Mouse (Mus musculus) fibroblast of lung, adult 2 months (primary cell): ENCODE data around the gene Samd4b.

Experiments used
- DNase-seq: peaks from one replicate; pipeline ENCODE4 v3.0.0-alpha.2; 2011; ENCODE audit warnings: low read depth

Samd4b gene

DNA sequence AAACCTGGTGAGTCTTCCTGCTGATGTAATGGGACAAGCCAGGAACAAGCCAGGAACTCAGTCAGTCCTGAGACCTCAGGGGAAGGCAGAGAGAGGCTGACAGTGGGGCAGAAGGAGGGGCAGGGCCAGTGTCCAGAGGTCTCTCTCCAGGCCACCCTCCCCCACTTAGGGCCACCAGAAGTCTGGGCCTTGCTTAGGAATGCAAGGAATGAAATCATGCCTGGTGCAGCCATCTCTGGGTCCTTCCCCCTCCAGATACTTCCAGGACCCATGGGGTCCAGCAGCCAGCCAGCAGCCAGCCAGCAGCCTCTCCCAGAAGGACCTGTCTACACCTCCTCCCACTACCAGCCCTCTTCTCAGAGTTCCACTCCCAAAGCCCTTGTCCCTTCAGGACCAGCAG, 10.3 kb downstream of the Samd4b start:
- no peak for DNase-seq

DNA sequence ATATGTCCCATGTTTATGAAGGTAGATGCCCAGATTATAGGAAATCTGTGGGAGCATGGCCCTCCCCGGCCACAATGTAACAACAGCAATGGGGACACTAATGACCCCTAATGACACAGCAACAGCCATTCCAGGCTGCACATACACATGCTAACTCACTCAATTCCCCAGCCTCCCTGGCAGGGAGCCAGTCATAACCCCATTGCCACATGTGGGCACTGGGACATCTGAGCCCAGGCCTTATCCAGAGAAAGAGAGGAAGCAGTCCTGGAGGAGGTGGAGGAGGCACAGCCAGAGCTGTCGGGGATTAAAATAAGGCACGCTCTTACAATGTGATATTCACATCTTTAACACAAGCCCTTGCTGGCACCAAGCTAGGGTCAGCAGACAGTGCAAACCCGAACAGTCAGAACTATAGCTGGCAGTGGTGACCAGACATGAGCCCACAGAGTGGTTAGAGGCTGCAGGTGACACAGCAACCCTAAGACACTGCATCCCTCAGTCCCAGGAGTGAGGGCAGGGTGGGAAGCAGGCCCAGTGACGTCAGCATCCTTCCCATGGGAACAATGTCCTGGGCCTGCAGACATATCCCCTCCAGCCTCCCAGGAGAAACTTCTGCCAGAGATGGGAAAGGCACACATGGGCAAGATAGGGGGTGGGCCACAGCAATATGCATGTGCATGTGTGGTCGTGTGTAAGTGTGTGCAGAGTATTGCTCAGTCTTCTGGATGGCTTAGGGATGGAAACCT, 11.1 kb downstream of the Samd4b start:
- no peak for DNase-seq

DNA sequence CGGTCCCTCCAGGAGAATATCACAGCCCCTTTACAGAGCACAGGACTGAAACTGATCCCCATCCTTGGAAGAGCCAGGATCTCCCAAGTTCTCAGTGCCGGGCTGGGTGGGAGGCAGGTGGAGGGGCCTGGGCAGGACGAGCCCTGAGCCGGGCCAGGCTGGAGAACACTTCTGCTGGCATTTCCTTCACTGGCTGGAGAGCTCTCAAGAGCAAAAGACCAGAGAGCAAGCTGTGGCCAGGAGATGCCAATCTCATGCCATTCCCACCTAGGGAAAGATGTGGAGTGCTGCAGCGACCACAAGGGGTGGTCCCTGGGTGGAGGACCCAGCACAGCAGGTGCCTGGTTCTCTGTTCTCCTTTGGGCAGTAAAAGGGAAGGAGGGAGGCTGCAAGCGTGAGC, 12.9 kb downstream of the Samd4b start:
- DNase-seq = no peak

DNA sequence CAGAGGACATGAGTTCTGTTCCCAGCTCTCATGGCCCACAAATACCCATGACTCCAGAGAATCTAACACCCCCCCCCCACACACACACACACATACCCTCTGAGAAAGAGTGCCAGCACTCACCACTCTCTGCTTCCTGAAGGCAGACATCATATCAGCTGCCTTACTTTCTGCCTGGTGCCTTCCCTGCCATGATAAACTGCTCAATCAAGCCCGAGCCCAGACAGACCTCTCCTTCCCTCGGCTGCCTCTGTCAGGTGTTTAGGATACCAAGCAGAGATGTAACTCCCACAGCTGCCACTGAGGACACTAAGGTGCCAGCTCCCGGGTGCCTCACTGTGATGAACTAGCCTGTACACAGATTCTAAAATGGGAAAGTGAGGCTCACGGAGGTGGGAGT, 13.5 kb downstream of the Samd4b start:
- DNase-seq = no peak

DNA sequence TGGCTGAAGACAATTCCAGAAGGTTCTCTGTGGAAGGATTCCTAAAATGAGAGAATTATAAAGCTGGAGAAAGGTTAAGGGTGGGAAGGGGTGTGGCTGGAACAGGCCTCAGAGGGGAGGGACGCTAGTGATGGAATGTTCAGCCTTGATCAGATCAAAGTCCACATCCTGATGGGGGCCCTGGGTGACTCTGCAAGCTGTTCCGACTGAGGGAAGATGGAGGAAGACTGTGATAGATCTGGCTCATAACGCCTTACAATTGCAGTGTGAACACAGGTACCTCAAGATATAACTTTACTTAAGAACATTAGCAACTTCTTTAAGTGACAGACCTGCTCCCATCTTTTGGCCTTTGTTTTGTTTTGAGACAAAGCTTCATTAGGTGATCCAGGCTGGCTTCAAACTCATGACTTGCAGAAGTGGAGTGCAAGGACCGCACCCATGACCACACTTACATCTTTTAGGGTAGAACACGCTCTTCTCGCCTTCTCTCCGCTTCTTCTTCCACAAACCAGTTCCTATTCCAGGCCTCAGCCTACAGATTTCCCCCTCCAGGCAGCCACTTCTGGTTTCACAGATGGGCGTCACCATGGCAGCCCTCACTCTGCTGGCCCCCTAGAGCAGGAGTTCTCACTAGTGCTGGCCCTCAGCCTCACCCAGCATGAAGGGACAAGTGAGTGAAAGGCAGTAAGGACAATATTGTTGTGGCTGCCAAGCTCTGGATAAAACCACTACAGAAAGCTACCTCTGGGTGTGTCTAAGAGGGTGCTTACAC, 14.2 kb downstream of the Samd4b start:
- DNase-seq = no peak

DNA sequence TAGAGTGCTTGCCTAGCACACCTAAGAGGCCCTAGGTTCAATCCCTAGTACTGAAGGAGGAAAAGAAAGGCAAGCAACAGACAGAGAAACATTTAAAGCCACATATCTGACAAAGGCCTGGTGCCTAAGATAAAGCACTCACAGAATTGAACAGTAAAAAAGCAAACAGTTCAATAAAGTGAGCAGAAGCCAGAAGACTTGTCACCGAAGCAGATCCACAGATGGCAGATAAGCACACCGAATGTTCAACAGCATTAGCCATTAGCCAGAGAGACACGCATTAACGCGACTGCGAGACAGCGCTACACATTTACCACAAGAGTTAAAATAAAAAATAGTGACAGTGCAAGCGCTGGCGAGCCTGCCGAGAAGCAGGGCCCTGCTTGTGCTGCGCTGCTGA, 15.1 kb downstream of the Samd4b start:
- no peak for DNase-seq

DNA sequence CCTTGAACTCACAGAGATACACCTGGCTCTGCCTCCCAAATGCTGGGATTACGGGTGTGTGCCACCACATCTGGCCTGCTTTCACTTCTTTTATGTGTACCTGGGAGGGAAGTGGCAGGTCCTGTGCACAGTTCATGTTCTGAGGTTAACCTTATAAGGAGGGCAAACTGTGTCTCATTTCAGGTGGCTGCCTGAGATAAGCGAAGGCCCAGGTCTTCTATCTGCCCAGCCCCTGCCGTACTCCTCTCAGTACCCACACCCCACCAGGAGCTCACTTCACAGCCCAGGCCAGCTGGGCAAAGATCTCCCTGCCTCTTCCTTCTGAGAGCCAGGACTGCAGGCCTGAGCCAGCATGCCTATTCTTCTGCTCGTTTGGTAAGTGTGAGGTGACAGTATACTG, 16.2 kb downstream of the Samd4b start:
- no peak for DNase-seq

DNA sequence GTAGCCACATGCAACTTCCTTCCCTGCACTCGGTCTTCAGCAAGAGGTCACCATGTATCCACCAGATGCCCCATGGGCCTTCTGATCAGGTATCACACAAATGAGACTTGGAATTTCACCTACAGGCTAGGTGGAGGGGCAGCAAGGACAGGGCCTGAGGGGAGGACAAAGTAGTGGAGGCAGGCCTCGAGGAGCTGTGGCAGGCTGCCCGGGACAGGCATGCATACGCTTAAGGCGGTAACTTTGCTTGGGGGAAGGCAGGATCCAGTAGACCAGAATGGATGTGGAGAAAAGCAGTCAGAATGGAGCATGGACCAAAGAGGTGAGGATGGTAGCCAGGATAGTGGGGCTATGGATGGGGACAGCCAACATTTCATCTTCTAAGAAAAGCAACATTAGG, 18.1 kb downstream of the Samd4b start:
- no peak for DNase-seq

DNA sequence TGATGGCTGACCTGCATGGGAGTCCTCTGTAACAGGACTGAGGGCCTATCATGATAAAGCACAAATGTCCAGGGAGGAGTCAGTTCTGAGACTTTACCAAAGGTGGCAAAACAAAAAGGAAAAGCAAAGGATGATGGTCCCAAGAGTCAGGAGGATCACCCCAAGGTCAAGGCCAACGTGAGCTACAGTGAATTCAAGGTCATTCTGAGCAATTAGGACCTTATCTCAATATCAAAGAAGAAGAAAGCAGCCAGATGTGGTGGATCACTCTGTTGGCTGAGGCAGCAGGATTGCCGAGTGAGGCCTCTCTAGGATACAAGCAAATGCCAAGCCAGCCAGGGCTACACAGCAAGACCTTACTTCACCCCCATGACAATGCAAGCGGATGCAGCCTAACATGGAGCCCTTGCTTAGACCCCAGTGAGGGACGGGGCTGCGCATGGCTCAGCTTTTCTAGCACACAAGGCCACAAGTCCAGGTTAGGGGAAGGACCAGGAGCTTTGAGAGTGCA, 19.3 kb downstream of the Samd4b start:
- no peak for DNase-seq

DNA sequence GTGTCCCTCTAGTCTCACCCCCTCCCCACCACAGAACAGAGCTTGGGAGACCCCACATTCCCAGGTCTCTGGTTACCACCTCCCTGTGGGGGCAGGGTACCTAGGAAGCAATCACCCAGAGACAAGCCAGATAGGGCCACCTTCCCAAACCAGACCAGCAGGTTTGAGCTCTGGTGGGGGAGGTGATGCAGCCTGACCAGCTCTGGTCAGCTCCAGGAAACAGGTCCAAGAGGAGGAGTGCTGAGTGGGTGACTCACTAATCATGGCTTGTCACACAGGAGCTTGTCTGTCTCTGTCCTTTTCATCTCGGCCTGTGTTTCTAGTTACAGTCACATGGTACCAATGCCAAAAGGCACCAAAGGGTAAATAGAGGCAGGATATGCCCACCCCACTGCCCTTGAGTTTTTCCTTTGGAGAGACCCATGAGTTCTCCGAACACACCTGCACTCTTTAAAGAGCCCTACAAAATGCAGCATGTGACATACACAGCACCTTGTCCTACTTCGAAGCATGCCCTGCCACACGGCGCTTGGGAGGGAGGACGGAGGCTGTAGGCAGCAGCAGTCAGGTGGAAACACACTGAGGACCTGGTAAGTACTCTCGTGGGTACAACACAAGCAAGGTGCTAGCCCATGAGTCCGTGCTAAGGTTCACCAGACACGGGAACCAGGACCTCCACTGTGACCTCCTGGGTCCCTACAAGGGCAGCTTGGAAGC, 20.0 kb downstream of the Samd4b start:
- no peak for DNase-seq

DNA sequence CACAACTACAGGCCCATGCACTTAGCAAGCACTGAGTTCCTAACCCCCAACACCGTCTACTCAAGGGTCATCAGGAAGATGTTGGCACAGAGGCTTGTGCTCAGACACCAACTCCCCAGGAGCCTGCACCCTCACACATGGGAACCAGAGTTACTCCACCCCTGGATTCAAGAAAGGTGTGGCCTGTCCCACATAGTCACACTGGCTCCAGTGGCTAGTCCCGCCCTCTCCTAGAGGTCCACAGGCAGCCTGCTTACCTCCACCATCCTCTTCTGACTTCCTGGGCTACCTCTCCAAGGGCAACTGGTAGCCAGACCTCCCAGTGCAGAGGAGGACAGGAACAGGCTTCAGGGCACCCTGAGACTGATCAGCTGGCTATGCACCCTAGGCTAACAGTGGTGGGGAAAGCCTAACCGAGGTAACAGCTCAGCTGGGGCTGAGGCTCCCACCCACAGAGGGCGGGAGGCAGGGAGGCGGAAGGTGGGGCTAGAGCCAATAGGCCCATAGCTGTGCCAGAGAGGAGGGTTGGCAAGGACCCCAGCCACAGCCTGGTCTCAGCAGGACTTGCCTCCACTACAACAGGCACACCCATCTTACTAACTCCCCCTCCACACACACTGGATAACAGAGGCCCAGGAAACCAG, 21.6 kb downstream of the Samd4b start:
- peak; percentile 84 for DNase-seq

DNA sequence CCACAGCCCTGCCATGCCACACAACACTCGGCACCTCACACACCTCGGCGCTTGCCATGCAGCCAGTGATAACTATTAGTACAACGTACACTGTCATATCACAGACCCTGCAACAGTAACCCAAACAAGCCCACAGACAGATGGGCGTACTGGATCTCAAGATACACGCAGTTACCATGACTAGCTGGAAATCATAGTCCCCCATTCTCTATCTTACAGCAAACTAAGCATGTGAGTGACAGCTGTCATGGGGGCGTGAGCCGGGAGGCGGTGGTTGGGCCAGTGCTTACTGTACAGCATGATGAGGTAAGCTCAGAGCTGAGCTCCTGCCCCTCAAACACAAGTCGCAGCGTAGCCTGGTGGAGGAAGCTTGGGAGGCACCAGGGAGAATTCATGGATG, 22.3 kb downstream of the Samd4b start:
- DNase-seq = no peak

DNA sequence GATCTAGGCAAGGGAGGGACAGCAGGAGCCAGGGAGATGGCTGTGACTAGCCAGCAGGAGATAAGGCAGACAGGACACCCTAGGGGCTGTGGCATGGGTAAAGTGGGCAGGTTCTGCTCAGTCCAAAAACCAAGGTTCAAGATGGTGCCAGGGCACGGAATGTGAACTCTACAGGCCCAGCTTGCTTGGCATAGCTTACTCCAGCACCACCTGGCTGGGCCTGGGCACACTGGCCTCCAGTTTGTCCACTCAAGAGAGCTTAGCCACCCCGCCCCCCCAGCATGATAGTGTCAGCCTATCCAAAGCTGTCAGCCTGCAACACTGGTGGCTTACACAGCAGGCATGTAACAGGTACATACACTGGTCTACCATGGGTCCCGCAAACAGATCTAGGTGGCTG, 24.7 kb downstream of the Samd4b start:
- no peak for DNase-seq

DNA sequence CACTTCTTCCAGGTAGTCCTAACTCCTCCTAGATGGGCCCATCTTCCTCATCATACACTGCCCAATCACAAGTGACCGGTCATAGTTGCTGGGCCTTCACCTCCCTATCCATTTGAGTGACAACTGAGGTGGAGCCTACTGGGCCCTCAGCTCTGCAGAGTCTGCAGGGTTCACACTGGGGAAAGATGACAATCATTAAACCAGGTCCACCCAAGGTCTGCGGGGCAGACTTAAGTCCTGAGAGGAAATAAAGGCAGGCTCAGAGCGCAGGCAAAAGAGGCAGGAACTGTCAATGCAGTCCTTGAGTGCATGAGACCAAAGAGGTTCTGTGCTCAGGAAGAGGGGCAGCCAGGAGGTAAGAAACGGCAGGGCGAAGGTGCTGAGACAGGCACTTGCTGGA, 25.3 kb downstream of the Samd4b start:
- DNase-seq = no peak

DNA sequence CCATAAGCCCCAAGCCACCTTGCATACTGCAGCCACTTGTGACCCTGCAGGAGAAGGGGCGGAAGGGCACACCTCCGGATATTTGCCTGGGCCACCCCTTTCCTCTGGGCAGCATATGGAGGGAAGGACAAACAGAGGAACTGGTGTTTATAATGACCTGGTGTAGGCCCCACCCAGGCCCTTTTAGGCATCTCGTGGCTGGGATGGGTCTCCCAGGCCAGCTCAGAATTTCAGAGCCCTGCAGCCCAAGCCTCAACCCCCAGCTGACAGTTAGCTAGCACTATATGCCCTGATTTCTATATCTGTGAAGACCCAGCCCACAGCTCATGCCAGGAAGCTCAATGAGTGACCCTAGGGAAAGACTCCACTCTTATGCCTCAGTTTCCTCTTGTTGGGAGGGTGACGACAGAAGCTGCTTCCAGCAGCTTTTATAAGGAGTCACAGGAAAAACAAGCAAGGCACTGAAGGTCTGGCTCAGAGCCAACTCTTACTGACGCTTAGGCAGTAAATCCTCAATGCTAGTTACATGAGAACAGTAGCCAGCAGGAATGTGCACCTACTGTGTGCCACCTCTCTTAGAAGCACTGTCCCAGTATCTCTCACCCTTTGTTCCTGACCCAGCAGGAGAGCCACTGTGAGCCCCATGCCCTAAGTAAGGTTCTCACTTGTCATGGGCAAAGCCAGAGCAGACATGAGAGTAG, 26.8 kb downstream of the Samd4b start:
- DNase-seq = no peak

DNA sequence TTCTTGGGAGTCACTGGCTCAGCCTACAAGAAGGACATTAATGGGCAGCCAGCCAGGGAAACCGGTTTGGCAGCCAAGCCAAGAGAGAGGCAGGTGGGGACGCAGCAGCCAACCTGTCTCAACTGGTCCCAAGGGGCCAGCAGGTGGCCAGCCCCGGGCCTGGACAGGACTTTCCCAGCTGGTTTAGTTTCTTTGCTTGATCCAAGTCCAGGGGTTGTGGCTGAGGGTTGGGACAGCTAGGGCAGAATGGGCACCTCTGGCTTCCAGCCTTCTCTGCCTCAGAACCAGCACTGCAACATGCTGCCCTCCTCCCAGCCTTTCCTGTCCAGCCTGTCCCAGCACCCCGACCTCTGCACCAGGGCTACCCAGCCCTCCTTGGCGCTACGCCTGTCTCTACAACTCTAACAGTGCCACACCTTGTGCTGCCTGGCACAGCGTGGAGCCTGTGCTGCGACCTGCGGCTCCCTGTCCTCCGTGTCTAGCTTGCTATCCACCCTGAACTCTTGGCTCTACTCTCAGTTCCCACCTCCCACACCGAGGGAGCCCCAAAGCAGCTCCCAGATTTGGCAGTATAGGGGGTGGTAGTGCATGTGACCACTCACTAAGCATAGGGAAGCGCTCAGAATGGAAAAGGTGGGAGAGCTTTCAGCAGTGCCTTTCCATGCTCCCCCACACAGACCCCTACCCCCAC, 27.5 kb downstream of the Samd4b start:
- no peak for DNase-seq

DNA sequence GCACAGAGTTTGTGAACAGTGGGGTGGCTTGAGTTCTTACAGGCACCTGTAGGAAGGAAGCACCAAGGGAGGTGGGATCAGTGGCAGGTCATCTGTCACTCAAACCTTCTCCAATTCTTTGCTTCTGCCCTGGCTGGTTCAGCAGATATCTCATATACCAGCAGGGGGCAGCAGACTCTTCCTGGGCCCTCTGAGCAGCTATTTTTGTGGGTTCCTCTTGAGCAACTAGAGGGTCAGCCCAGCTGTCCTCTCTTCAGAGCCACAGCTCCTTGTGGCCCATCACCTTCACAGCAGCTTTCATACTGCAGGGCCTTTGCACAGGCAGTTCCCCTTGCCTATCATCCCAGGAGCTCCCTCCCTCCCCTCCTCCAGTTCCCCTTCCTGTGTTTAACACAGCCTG, 29.7 kb downstream of the Samd4b start:
- DNase-seq = no peak

DNA sequence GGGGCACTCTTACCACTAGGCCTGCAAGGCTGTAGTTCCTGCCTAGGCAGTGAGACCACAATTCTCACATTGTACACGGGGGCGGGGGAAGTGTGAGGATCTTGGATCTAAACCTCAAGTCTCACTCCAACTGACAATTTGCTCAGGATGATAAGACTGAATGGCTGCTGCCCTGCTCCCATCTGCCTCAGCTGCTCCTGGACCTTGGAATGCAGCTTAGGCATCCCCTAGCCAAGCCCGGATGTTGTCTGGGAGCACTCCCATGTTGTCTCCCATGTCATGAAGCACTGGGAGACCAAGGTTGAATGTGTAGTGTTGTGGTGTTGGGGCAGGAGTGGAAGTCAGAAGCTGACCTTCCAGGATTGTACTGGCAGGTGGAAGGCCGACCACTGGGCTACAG, 30.4 kb downstream of the Samd4b start:
- no peak for DNase-seq

DNA sequence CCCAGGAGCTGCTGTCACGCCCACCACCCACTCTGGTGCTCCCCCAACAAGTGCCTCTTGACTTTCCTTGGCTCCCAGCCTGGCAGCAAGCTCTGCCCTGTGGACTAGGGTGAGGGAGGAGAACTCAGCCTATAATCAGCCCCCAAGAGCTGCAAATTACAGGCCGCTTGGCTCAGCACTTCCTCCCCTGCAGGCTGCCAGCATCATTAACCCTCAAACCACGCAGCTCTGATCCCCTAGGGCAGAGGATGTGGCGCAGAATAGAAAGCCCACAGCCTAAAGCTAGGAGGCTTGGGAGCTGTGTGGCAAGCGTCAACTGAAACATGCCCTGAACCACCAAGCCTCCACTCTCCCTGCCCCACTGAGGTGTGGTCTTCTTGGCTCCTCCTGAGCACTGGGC, 32.5 kb downstream of the Samd4b start:
- no peak for DNase-seq

DNA sequence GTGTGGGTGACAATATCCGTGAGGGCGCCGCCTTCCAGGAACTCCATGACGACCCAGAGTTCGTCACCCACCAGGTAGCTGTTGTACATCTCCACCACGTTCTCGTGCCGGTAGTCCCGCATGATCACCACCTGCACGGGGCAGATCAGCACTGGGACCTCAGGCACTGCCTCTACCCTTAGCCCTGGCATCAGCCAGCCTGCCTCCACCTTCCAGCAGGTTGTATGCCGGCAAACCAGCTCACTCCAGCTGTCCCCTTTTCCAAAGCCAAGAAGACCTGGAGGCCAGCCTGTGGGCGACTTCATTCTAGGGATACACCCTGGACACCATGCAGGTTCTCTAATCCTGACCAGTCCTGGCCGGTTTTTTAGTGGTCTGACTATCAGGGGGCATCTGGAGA, 35.0 kb downstream of the Samd4b start:
- no peak for DNase-seq

DNA sequence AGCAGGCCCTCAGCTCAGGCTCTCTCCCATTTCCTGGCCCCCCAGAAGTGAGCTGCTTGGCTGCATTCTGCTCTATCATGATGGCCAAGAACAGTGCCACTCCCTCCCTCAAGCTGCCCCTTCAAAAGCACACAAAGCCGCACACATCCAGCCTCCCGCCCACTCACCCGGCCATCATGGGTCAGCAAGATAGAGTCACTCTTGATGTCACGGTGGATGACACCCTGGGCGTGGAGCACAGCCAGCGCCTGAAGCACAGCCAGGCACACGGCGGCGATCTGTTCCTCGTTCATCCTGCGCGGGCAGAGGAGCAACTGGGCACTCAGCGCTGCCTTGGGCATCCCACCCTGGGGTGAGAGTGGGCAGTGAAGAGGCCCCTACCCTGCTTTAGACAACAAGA, 35.6 kb downstream of the Samd4b start:
- DNase-seq = no peak
